Mouse (Mus musculus) heart, postnatal 0 days (tissue): ENCODE measurements at regions not wholly inside any gene's neighbourhood (a gene's known extent, or its start where the extent isn't known, plus 50 kb on each side); places are given as distances from the start of the nearest gene placed in this dataset.

Source experiments
- ATAC-seq: fragments of 200-750 bp; cut with Nextera tagmentation; 2 replicates; pipeline ENCODE4 v1.8.0; 2017; ENCODE audit warnings: low read depth, moderate number of reproducible peaks, moderate library complexity; ENCODE audit not compliant: insufficient read depth
- DNase-seq: peaks from one replicate; pipeline ENCODE4 v3.0.0-alpha.2; 2016; ENCODE audit warnings: low spot score
- H3K27ac ChIP-seq: fragments of 300-500 bp; sonication (generic); 2 replicates; pipeline ENCODE4 v1.5.1; 2014; ENCODE audit warnings: low read depth, mild to moderate bottlenecking
- H3K27me3 ChIP-seq: fragments of 300-500 bp; sonication (generic); 2 replicates; pipeline ENCODE4 v1.6.1; 2014; ENCODE audit warnings: low read length, mixed read lengths; ENCODE audit not compliant: control insufficient read depth, insufficient read depth
- H3K36me3 ChIP-seq: fragments of 300-500 bp; sonication (generic); replicated peaks from 2 replicates; pipeline ENCODE4 v1.6.1; 2014; ENCODE audit warnings: low read length, mixed read lengths; ENCODE audit not compliant: control insufficient read depth, insufficient read depth
- H3K4me1 ChIP-seq: fragments of 300-500 bp; sonication (generic); 2 replicates; pipeline ENCODE4 v1.6.1; 2014; ENCODE audit warnings: antibody characterized with exemption; ENCODE audit not compliant: control insufficient read depth, insufficient read depth
- H3K4me2 ChIP-seq: fragments of 300-500 bp; sonication (generic); 2 replicates; pipeline ENCODE4 v1.6.1; 2014; ENCODE audit warnings: low read depth, mild to moderate bottlenecking, low read length, moderate library complexity
- H3K4me3 ChIP-seq: fragments of 300-500 bp; sonication (generic); 2 replicates; pipeline ENCODE4 v1.5.1; 2014; ENCODE audit warnings: low read depth, low read length
- H3K9ac ChIP-seq: fragments of 300-500 bp; sonication (generic); replicated peaks from 2 replicates; pipeline ENCODE4 v1.6.1; 2014; ENCODE audit warnings: low read depth, low read length, mixed read lengths
- H3K9me3 ChIP-seq: fragments of 300-500 bp; sonication (generic); replicated peaks from 2 replicates; pipeline ENCODE4 v1.6.1; 2016; ENCODE audit warnings: low read length; ENCODE audit not compliant: control insufficient read depth
- CTCF ChIP-seq: IDR thresholded peaks from 2 replicates; pipeline ENCODE4 v1.5.1; 2016; ENCODE audit warnings: antibody characterized with exemption, control low read depth, low read depth
- EP300 ChIP-seq: IDR thresholded peaks from 2 replicates; pipeline ENCODE4 v1.6.1; 2016; ENCODE audit warnings: antibody characterized with exemption, low read depth
- WGBS: fragments of 180-500 bp; shearing (Covaris S2); extraction: QIAGEN DNeasy Blood & Tissue Kit; methylation state at CpG from one replicate; pipeline ENCODE4 v1.1.7; 2014; 5-methylcytosine and 5-hydroxymethylcytosine counted together

GRCm38 (mm10) chr2:101370991-101371736, 253.4 kb upstream of the Rag2 start:
- DNase-seq (no peak), ATAC-seq (no peak)
- TF ChIP-seq CTCF, result no peak
- no peak for TF ChIP-seq EP300
- H3K4me1 ChIP-seq, result no peaks in the 10 kb centered on the region
- H3K9ac ChIP-seq, result no peak overlapping the region
- WGBS, result 73% methylated on average over 6 of the region's 6 CpGs
- no peaks in the 10 kb centered on the region for H3K27me3 ChIP-seq
- H3K4me2 ChIP-seq, result no peak overlapping the region
- no peaks in the 10 kb centered on the region for H3K36me3 ChIP-seq
- H3K27ac ChIP-seq, result no peak overlapping the region
- no peak overlapping the region for H3K4me3 ChIP-seq
- H3K9me3 ChIP-seq, result no peaks in the 10 kb centered on the region

DNA sequence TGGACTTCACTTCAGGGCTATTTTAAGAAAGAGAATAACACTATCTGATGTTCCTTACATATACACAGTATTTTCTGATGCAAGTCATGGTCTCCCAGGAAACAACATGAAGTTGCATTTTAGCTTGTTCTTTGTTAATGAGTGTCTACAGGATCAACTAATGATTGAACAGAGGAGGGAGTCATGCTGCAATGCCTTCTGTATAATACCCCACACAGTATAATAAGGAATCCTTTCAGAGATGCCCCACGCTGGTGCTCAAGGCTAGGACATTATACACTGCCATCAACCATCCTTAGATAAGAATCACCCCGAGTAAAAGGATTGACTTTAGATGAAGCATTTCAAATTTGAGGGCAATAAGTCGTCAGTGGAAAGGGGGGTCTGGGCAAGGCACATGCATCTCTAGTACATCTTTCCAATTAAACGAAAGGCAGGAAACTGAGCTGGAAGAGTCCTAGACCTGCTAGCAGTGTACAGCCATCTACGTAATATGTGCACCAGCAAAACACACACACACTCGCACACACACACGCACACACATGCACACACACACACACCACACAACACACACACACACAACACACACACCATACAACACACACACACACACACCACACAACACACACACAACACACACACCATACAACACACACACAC, 252.6 kb upstream of the Rag2 start:
- DNase-seq (no peak), ATAC-seq (no peak)
- no peaks in the 10 kb centered on the region for H3K4me1 ChIP-seq
- no peak overlapping the region for H3K9ac ChIP-seq
- H3K4me3 ChIP-seq, result no peak overlapping the region
- no peaks in the 10 kb centered on the region for H3K9me3 ChIP-seq
- H3K27ac ChIP-seq, result no peak overlapping the region
- no peak overlapping the region for H3K4me2 ChIP-seq
- H3K36me3 ChIP-seq, result no peaks in the 10 kb centered on the region
- H3K27me3 ChIP-seq, result no peaks in the 10 kb centered on the region
- WGBS, result 81% methylated on average over 7 of the region's 7 CpGs
- TF ChIP-seq EP300 (no peak), CTCF (no peak)

DNA sequence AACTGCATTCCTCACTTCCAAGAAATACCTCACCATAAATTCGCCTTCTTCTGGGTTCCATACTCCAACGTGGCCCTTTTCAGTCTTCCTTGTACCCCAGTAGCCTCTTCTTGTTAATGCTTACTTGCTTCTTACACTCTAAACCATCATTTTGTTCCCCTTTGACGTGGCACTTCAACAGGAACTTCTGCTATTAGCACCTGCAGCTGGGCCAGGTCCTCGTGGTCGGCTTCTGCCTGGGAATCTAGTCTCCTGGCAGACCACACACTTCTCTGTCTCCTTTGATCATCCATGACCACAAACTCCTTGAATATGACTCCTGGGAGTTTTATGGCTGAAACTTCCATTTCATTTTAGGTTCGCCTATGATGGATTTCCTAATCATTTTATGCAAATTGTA, 243.9 kb upstream of the Rag2 start:
- 56% methylated on average over 6 of the region's 6 CpGs for WGBS

GRCm38 (mm10) chr2:101415002-101415401, 209.5 kb upstream of the Rag2 start:
- no peaks in the 10 kb centered on the region for H3K36me3 ChIP-seq
- ATAC-seq, result no peak
- DNase-seq, result no peak
- H3K4me2 ChIP-seq, result no peak overlapping the region
- no peak overlapping the region for H3K4me3 ChIP-seq
- TF ChIP-seq CTCF (no peak), EP300 (no peak)
- H3K4me1 ChIP-seq, result no peaks in the 10 kb centered on the region
- H3K27ac ChIP-seq, result no peak overlapping the region
- no peak overlapping the region for H3K9ac ChIP-seq
- no peaks in the 10 kb centered on the region for H3K9me3 ChIP-seq
- whole genome bisulfite sequencing, result 84% methylated on average over 1 of the region's 1 CpGs
- H3K27me3 ChIP-seq, result no peaks in the 10 kb centered on the region

More for the DNA sequence above, 243.9 kb upstream of the Rag2 start:
- Histone ChIP-seq H3K4me1 (no peaks in the 10 kb centered on the region), H3K4me3 (no peak overlapping the region), H3K27me3 (no peaks in the 10 kb centered on the region), H3K36me3 (no peaks in the 10 kb centered on the region), H3K9ac (no peak overlapping the region), H3K9me3 (no peaks in the 10 kb centered on the region), H3K4me2 (no peak overlapping the region), H3K27ac (no peak overlapping the region)
- ATAC-seq (no peak), DNase-seq (no peak)
- TF ChIP-seq CTCF (no peak), EP300 (no peak)

DNA sequence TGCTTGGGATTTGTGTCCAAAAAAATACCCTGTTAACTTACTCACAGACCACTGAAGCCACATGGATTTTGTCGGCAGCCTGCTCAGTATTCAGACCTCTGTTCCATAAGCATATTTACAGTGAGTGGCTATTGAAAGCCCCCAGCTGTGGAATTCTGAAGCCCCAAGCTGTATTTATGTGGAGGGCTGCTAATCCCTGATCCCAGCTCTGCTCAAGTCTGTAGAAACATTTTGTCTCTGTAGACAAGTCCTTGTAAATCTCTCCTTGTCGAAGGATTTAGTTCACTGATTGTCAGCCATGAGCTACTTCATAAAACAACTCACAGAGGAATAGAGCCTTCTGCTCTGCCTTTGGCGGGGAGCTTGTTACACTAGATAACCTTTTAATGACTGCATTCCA, 207.8 kb upstream of the Rag2 start:
- Histone ChIP-seq H3K9me3 (no peaks in the 10 kb centered on the region), H3K9ac (no peak overlapping the region), H3K36me3 (no peaks in the 10 kb centered on the region), H3K27me3 (no peaks in the 10 kb centered on the region), H3K4me1 (no peaks in the 10 kb centered on the region), H3K4me2 (no peak overlapping the region), H3K4me3 (no peak overlapping the region), H3K27ac (no peak overlapping the region)
- TF ChIP-seq CTCF (no peak), EP300 (no peak)
- DNase-seq, result no peak
- WGBS, result 47% methylated on average over 3 of the region's 3 CpGs
- no peak for ATAC-seq
